Mouse (Mus musculus) retina, postnatal 1 day (tissue): ENCODE results near the gene Qrich2.
"Not testable (repeated sequence)": the region's sequence is repeated elsewhere in the genome, so short reads cannot be mapped to it uniquely, and the experiment has no call there.

Experiments used
- DNase-seq: peaks from one replicate; pipeline ENCODE4 v3.0.0-alpha.2; 2012

Gene Qrich2

GRCm38 (mm10) chr11:116428872-116429859 is 36.9 kb downstream of the Qrich2 start:
- no peak for DNase-seq

- no peak for DNase-seq
Observed at GRCm38 (mm10) chr11:116426852-116427575, 39.0 kb downstream of the Qrich2 start.

- not testable (repeated sequence) for DNase-seq
Observed at GRCm38 (mm10) chr11:116426328-116426727, 39.7 kb downstream of the Qrich2 start.

- no peak for DNase-seq
Observed at GRCm38 (mm10) chr11:116424621-116425407, 41.2 kb downstream of the Qrich2 start.

GRCm38 (mm10) chr11:116423782-116424620 is 42.0 kb downstream of the Qrich2 start:
- DNase-seq = no peak

- no peak for DNase-seq
Observed at GRCm38 (mm10) chr11:116423214-116423613, 42.8 kb downstream of the Qrich2 start.

GRCm38 (mm10) chr11:116422562-116422961 is 43.5 kb downstream of the Qrich2 start:
- no peak for DNase-seq

- no peak for DNase-seq
Observed at GRCm38 (mm10) chr11:116421102-116421501, 44.9 kb downstream of the Qrich2 start.

- no peak for DNase-seq
Observed at GRCm38 (mm10) chr11:116418841-116419462, 47.1 kb downstream of the Qrich2 start.

- DNase-seq = no peak
Observed at GRCm38 (mm10) chr11:116418194-116418840, 47.7 kb downstream of the Qrich2 start.

GRCm38 (mm10) chr11:116417054-116417453 is 49.0 kb downstream of the Qrich2 start:
- DNase-seq = no peak

- DNase-seq = no peak
Observed at GRCm38 (mm10) chr11:116416196-116416943, 49.7 kb downstream of the Qrich2 start.

GRCm38 (mm10) chr11:116413631-116414022 is 52.4 kb downstream of the Qrich2 start:
- DNase-seq = no peak

GRCm38 (mm10) chr11:116412904-116413630 is 53.0 kb downstream of the Qrich2 start, which contains the start of gene Rnf157:
Gene Rnf157, minus strand, starts transcription at chr11:116413032.
- peak; percentile 94 for DNase-seq

GRCm38 (mm10) chr11:116412028-116412827 is 53.8 kb downstream of the Qrich2 start:
- DNase-seq = peak; percentile 60

GRCm38 (mm10) chr11:116411582-116411981 is 54.5 kb downstream of the Qrich2 start:
- DNase-seq = peak; percentile 51

- DNase-seq = not testable (repeated sequence)
Observed at GRCm38 (mm10) chr11:116410415-116410814, 55.6 kb downstream of the Qrich2 start.

- DNase-seq = no peak
Observed at GRCm38 (mm10) chr11:116409008-116409407, 57.0 kb downstream of the Qrich2 start.
